Mouse (Mus musculus): Measurements from ENCODE around the gene Rnase10.
"Not testable (repeated sequence)": the region's sequence is repeated elsewhere in the genome, so short reads cannot be mapped to it uniquely, and the experiment has no call there.

Gene Rnase10

GRCm38 (mm10) chr14:51009572-51009971 lies 2.0 kb downstream of the Rnase10 start:
- no peak for DNase-seq (ENCODE audit: low read depth)

GRCm38 (mm10) chr14:51014724-51015123 lies 7.2 kb downstream of the Rnase10 start:
- DNase-seq (ENCODE audit: low read depth): not testable (repeated sequence)

GRCm38 (mm10) chr14:51015780-51016179 lies 8.2 kb downstream of the Rnase10 start:
- DNase-seq (ENCODE audit: low read depth): no peak

GRCm38 (mm10) chr14:51017256-51017655 lies 9.7 kb downstream of the Rnase10 start:
- DNase-seq (ENCODE audit: low read depth): no peak

- DNase-seq (ENCODE audit: low read depth): no peak
Measured at GRCm38 (mm10) chr14:51023457-51023856, 15.9 kb downstream of the Rnase10 start.

GRCm38 (mm10) chr14:51024820-51025219 lies 17.3 kb downstream of the Rnase10 start:
- DNase-seq (ENCODE audit: low read depth): no peak

GRCm38 (mm10) chr14:51026391-51027133 lies 19.0 kb downstream of the Rnase10 start:
- peak; percentile 75 for DNase-seq (ENCODE audit: low read depth)

GRCm38 (mm10) chr14:51027387-51028155 lies 20.0 kb downstream of the Rnase10 start:
- no peak for DNase-seq (ENCODE audit: low read depth)

- DNase-seq (ENCODE audit: low read depth): no peak
Measured at GRCm38 (mm10) chr14:51035206-51035605, 27.7 kb downstream of the Rnase10 start.

- no peak for DNase-seq (ENCODE audit: low read depth)
Measured at GRCm38 (mm10) chr14:51036214-51036613, 28.7 kb downstream of the Rnase10 start.

GRCm38 (mm10) chr14:51041769-51042168 lies 34.2 kb downstream of the Rnase10 start, which contains the start of gene Rnase9:
Rnase9 (minus strand) TSS chr14:51041869.
- DNase-seq (ENCODE audit: low read depth): no peak

GRCm38 (mm10) chr14:51047846-51048245 lies 40.3 kb downstream of the Rnase10 start:
- no peak for DNase-seq (ENCODE audit: low read depth)

- no peak for DNase-seq (ENCODE audit: low read depth)
Measured at GRCm38 (mm10) chr14:51050063-51050462, 42.5 kb downstream of the Rnase10 start, which contains the start of gene Rnase11. Rnase11 (minus strand) TSS chr14:51050163.

GRCm38 (mm10) chr14:51051941-51052340 lies 44.4 kb downstream of the Rnase10 start:
- DNase-seq (ENCODE audit: low read depth): no peak

GRCm38 (mm10) chr14:51053176-51053575 lies 45.6 kb downstream of the Rnase10 start:
- DNase-seq (ENCODE audit: low read depth): no peak

- no peak for DNase-seq (ENCODE audit: low read depth)
Measured at GRCm38 (mm10) chr14:51054243-51055237, 47.0 kb downstream of the Rnase10 start.

- no peak for DNase-seq (ENCODE audit: low read depth)
Measured at GRCm38 (mm10) chr14:51057401-51057831, 49.9 kb downstream of the Rnase10 start, which contains the start of gene Rnase12. Rnase12 (minus strand) TSS chr14:51057661.

Measured in c-Kit-positive CD71-positive TER-119-negative erythroid progenitor cells, embryonic 14.5 days (primary cell).